Mouse (Mus musculus) stomach, postnatal 0 days (tissue): Measurements from ENCODE around the gene Ptpn6.

ENCODE experiments used
- CTCF ChIP-seq: IDR thresholded peaks from 2 replicates; pipeline ENCODE4 v1.5.1; 2016; ENCODE audit warnings: antibody characterized with exemption, low read depth, mild to moderate bottlenecking, moderate library complexity
- EP300 ChIP-seq: optimal IDR thresholded peaks from 2 replicates; pipeline ENCODE3; 2016; ENCODE audit warnings: antibody characterized with exemption

DNA sequence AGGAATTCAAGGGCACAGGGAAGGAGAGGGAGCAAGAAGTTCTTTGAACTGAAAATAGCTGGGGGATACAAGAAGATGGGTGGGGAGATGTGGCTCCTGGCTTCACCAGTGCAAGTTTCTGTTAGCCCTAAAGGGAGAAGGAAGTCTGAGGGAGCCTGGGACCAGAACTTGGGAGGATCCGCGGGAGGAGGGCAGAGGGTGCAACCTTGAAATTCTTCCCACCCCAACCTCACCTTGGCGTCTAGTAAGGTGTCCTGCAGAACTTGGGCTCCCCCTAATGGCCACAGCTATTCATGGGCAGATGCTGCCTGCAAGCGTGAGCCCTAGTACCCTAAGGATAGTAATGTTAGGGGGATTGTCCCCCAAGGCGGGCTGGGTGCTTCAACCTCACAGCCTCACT is 20.7 kb upstream of the Ptpn6 start:
- TF ChIP-seq EP300 (no peak), CTCF (peak; percentile 97)
